Mouse (Mus musculus) heart, postnatal 0 days (tissue): ENCODE data around the gene Wdr5.

Source experiments
- CTCF ChIP-seq: IDR thresholded peaks from 2 replicates; pipeline ENCODE4 v1.5.1; 2016; ENCODE audit warnings: antibody characterized with exemption, control low read depth, low read depth
- EP300 ChIP-seq: IDR thresholded peaks from 2 replicates; pipeline ENCODE4 v1.6.1; 2016; ENCODE audit warnings: antibody characterized with exemption, low read depth

- TF ChIP-seq CTCF, result no peak
- no peak for TF ChIP-seq EP300
These were observed 38.4 kb upstream of the Wdr5 start for GRCm38 (mm10) chr2:27476303-27477192.
